In genomic region chr11:65058224-65058908, GRCm38 (mm10) we compare ENCODE assay signal across 19 mouse cellular contexts.
DNase-seq lines count a peak whose midpoint lies in the region; ATAC-seq lines count a peak whose summit lies in the region.
"Had no signal": no experiment of that assay in that cellular context is flagged by ENCODE, and none has a peak within 500 bp of the region (broad histone marks: within the 10 kb centered on the region; RNA-seq: fewer than 3 reads in every experiment).

No protein-coding gene starts in this region.

- H3K27me3 ChIP-seq in hindbrain, embryonic 10.5 days (ENCODE audit: insufficient read depth, poor library complexity, severe bottlenecking), result no peaks in the 10 kb centered on the region
- H3K27me3 ChIP-seq in hindbrain, embryonic 14.5 days (ENCODE audit: control insufficient read depth, insufficient read depth, low read length), result no peaks in the 10 kb centered on the region
- H3K27me3 ChIP-seq in midbrain, embryonic 13.5 days, result no peaks in the 10 kb centered on the region
- H3K27me3 ChIP-seq in midbrain, embryonic 15.5 days (replicated peaks), result no peaks in the 10 kb centered on the region
- H3K27me3 ChIP-seq: hindbrain, embryonic 13.5 days; limb, embryonic 12.5 days; neural tube, embryonic 15.5 days had no signal

- DNase-seq in hindbrain, embryonic 10.5 days (ENCODE audit: low spot score), result no peak
- DNase-seq in hindbrain, embryonic 14.5 days (ENCODE audit: low spot score), result no peak
- peak; percentile 22 for DNase-seq in hindlimb bud, embryonic 11.5 days (ENCODE audit: extremely low spot score, low read depth, low spot score)
- DNase-seq in urinary bladder, adult 18-20 months (ENCODE audit: low spot score in 2 of 2), result no peak
- DNase-seq: adrenal gland, postnatal 14 days; cerebellum, adult 18-20 months; cerebellum, postnatal 36 days; kidney, adult 18-20 months; kidney, postnatal 25 days; lung, postnatal 10 days; thymus, adult 18-20 months had no signal

- H3K4me3 ChIP-seq in hindbrain, embryonic 10.5 days, result no peak overlapping the region
- no peak overlapping the region for H3K4me3 ChIP-seq in hindbrain, embryonic 14.5 days (replicated peaks; ENCODE audit: low read length)
- no peak overlapping the region for H3K4me3 ChIP-seq in midbrain, embryonic 13.5 days (replicated peaks)
- H3K4me3 ChIP-seq in midbrain, embryonic 15.5 days, result no peak overlapping the region
- H3K4me3 ChIP-seq: hindbrain, embryonic 13.5 days; limb, embryonic 12.5 days; myocyte; neural tube, embryonic 15.5 days had no signal

- H3K36me3 ChIP-seq in hindbrain, embryonic 10.5 days, result no peaks in the 10 kb centered on the region
- H3K36me3 ChIP-seq in hindbrain, embryonic 14.5 days (replicated peaks; ENCODE audit: control insufficient read depth, insufficient read depth), result no peaks in the 10 kb centered on the region
- H3K36me3 ChIP-seq in midbrain, embryonic 13.5 days, result no peaks in the 10 kb centered on the region
- no peaks in the 10 kb centered on the region for H3K36me3 ChIP-seq in midbrain, embryonic 15.5 days (replicated peaks)
- H3K36me3 ChIP-seq: hindbrain, embryonic 13.5 days; limb, embryonic 12.5 days; neural tube, embryonic 15.5 days had no signal

- ATAC-seq in hindbrain, embryonic 14.5 days (ENCODE audit: low FRiP score), result no peak
- ATAC-seq in midbrain, embryonic 13.5 days, result 0 out of 2 replicates have a peak, but pooled peaks have one; percentile 55
- no peak for ATAC-seq in midbrain, embryonic 15.5 days (replicated peaks)
- ATAC-seq in activated CD4-positive, CD25-positive, alpha-beta regulatory T cell, adult 4 months, result no peak

- peaks cover 13% of the 10 kb centered on the region for H3K4me1 ChIP-seq in hindbrain, embryonic 10.5 days (replicated peaks)
- H3K4me1 ChIP-seq in hindbrain, embryonic 14.5 days (replicated peaks; ENCODE audit: control insufficient read depth, insufficient read depth, low read length), result 0 out of 2 replicates have a peak, but pooled peaks cover 2% of the 10 kb centered on the region
- H3K4me1 ChIP-seq in midbrain, embryonic 13.5 days (replicated peaks), result peaks cover 22% of the 10 kb centered on the region
- H3K4me1 ChIP-seq in midbrain, embryonic 15.5 days, result peaks cover 7% of the 10 kb centered on the region
- H3K4me1 ChIP-seq: neural tube, embryonic 15.5 days had no signal

- WGBS in hindbrain, embryonic 10.5 days, result 68% methylated on average over 7 of the region's 7 CpGs
- 67% methylated on average over 7 of the region's 7 CpGs for WGBS in hindbrain, embryonic 14.5 days
- WGBS in midbrain, embryonic 13.5 days, result 71% methylated on average over 7 of the region's 7 CpGs
- 71% methylated on average over 7 of the region's 7 CpGs for WGBS in midbrain, embryonic 15.5 days

- no peak overlapping the region for H3K4me2 ChIP-seq in hindbrain, embryonic 14.5 days (replicated peaks)
- no peak overlapping the region for H3K4me2 ChIP-seq in midbrain, embryonic 13.5 days (replicated peaks)
- no peak overlapping the region for H3K4me2 ChIP-seq in midbrain, embryonic 15.5 days
- H3K4me2 ChIP-seq: hindbrain, embryonic 13.5 days; limb, embryonic 12.5 days; neural tube, embryonic 15.5 days had no signal

- H3K27ac ChIP-seq in hindbrain, embryonic 10.5 days, result peak overlapping the region; percentile 29; the same call in 1 of the 2 replicates
- H3K27ac ChIP-seq in hindbrain, embryonic 14.5 days, result no peak overlapping the region
- no peak overlapping the region for H3K27ac ChIP-seq in midbrain, embryonic 13.5 days
- H3K27ac ChIP-seq in midbrain, embryonic 15.5 days, result no peak overlapping the region
- H3K27ac ChIP-seq: hindbrain, embryonic 13.5 days; limb, embryonic 12.5 days; liver, embryonic 14.5 days; neural tube, embryonic 15.5 days had no signal

- H3K9me3 ChIP-seq in hindbrain, embryonic 10.5 days, result no peaks in the 10 kb centered on the region
- no peaks in the 10 kb centered on the region for H3K9me3 ChIP-seq in hindbrain, embryonic 14.5 days (ENCODE audit: control insufficient read depth, low read length)
- no peaks in the 10 kb centered on the region for H3K9me3 ChIP-seq in midbrain, embryonic 13.5 days
- H3K9me3 ChIP-seq in midbrain, embryonic 15.5 days, result no peaks in the 10 kb centered on the region
- H3K9me3 ChIP-seq: hindbrain, embryonic 13.5 days; limb, embryonic 12.5 days; neural tube, embryonic 15.5 days had no signal

- no peak overlapping the region for H3K9ac ChIP-seq in hindbrain, embryonic 14.5 days
- no peak overlapping the region for H3K9ac ChIP-seq in midbrain, embryonic 13.5 days (replicated peaks)
- H3K9ac ChIP-seq in midbrain, embryonic 15.5 days, result no peak overlapping the region
- H3K9ac ChIP-seq: hindbrain, embryonic 13.5 days; limb, embryonic 12.5 days; liver, embryonic 14.5 days; neural tube, embryonic 15.5 days had no signal
